13 mouse cellular contexts compared by ENCODE assay signal in genomic region chr7:117896528-117896927, GRCm38 (mm10).
DNase-seq lines count a peak whose midpoint lies in the region; ATAC-seq lines count a peak whose summit lies in the region.
"Had no signal": no experiment of that assay in that cellular context is flagged by ENCODE, and none has a peak within 500 bp of the region (broad histone marks: within the 10 kb centered on the region; RNA-seq: fewer than 3 reads in every experiment).

No protein-coding gene starts in this region.

- no peaks in the 10 kb centered on the region for H3K9me3 ChIP-seq in kidney, embryonic 16.5 days (ENCODE audit: low read length)

- no peaks in the 10 kb centered on the region for H3K36me3 ChIP-seq in kidney, embryonic 16.5 days (ENCODE audit: insufficient read depth, low read length)
- H3K36me3 ChIP-seq: G1E had no signal

- H3K4me2 ChIP-seq in kidney, embryonic 16.5 days (replicated peaks; ENCODE audit: low read depth, low read length), result no peak overlapping the region

- H3K27ac ChIP-seq in kidney, embryonic 16.5 days (ENCODE audit: low read length), result no peak overlapping the region
- H3K27ac ChIP-seq: macrophage; stomach, postnatal 0 days had no signal

- H3K4me1 ChIP-seq in kidney, embryonic 16.5 days (ENCODE audit: insufficient read depth, low read length), result no peaks in the 10 kb centered on the region

- WGBS in kidney, embryonic 16.5 days, result 79% methylated on average over 2 of the region's 2 CpGs

- no peak overlapping the region for H3K4me3 ChIP-seq in kidney, embryonic 16.5 days (ENCODE audit: low read length)
- H3K4me3 ChIP-seq: myocyte had no signal

- H3K27me3 ChIP-seq in kidney, embryonic 16.5 days (ENCODE audit: insufficient read depth, low read length), result no peaks in the 10 kb centered on the region

- no peak overlapping the region for H3K9ac ChIP-seq in kidney, embryonic 16.5 days (replicated peaks; ENCODE audit: low read length)
- H3K9ac ChIP-seq: forebrain, postnatal 0 days had no signal

- peak; percentile 79 for DNase-seq in kidney, adult 18-20 months
- DNase-seq in MN1 (ENCODE audit: low spot score) (peak; percentile 49), adipocyte (ENCODE audit: low spot score) (peak; percentile 51)
- peak; percentile 77 for DNase-seq in kidney, postnatal 14 days
- no peak for DNase-seq in spleen, adult 18-20 months
- DNase-seq in layer of hippocampus, postnatal 25 days (ENCODE audit: extremely low spot score in 1 of 2, low spot score in 1 of 2), result no peak
- DNase-seq: forebrain, postnatal 0 days had no signal

- ATAC-seq in kidney, embryonic 16.5 days (ENCODE audit: low FRiP score, low TSS enrichment), result no peak
- ATAC-seq: forebrain, postnatal 0 days; intestine, embryonic 16.5 days had no signal

Comparison
In these comparisons a context has a peak if more than half of its experiments do, and no peak if none do; other contexts are left out.
1. DNase-seq: peak in kidney, adult 18-20 months (single experiment), MN1 (single experiment), adipocyte (single experiment) and kidney, postnatal 14 days (single experiment); none in spleen, adult 18-20 months (0 of 2) and layer of hippocampus, postnatal 25 days (0 of 2).